Mouse (Mus musculus): Measurements from ENCODE around the gene Gna12.

Gene Gna12

GRCm38 (mm10) chr5:140798775-140799174 is 31.5 kb downstream of the Gna12 start:
- DNase-seq (ENCODE audit: low read depth in 2 of 2, low spot score in 2 of 2) = no peak

GRCm38 (mm10) chr5:140798158-140798557 is 32.1 kb downstream of the Gna12 start:
- no peak for DNase-seq (ENCODE audit: low read depth in 2 of 2, low spot score in 2 of 2)

GRCm38 (mm10) chr5:140796051-140796450 is 34.2 kb downstream of the Gna12 start:
- DNase-seq (ENCODE audit: low read depth in 2 of 2, low spot score in 2 of 2) = no peak

- no peak for DNase-seq (ENCODE audit: low read depth in 2 of 2, low spot score in 2 of 2)
These were observed 35.1 kb downstream of the Gna12 start for GRCm38 (mm10) chr5:140795176-140795575.

- no peak for DNase-seq (ENCODE audit: low read depth in 2 of 2, low spot score in 2 of 2)
These were observed 35.5 kb downstream of the Gna12 start for GRCm38 (mm10) chr5:140794753-140795152.

- DNase-seq (ENCODE audit: low read depth in 2 of 2, low spot score in 2 of 2) = no peak
These were observed 38.0 kb downstream of the Gna12 start for GRCm38 (mm10) chr5:140792233-140792632.

- no peak for DNase-seq (ENCODE audit: low read depth in 2 of 2, low spot score in 2 of 2)
These were observed 39.0 kb downstream of the Gna12 start for GRCm38 (mm10) chr5:140790937-140791877.

GRCm38 (mm10) chr5:140790392-140790791 is 39.8 kb downstream of the Gna12 start:
- DNase-seq (ENCODE audit: low read depth in 2 of 2, low spot score in 2 of 2) = no peak

- no peak for DNase-seq (ENCODE audit: low read depth in 2 of 2, low spot score in 2 of 2)
These were observed 40.7 kb downstream of the Gna12 start for GRCm38 (mm10) chr5:140789561-140789960.

GRCm38 (mm10) chr5:140785240-140785872 is 44.9 kb downstream of the Gna12 start:
- DNase-seq (ENCODE audit: low read depth in 2 of 2, low spot score in 2 of 2) = no peak

- no peak for DNase-seq (ENCODE audit: low read depth in 2 of 2, low spot score in 2 of 2)
These were observed 45.9 kb downstream of the Gna12 start for GRCm38 (mm10) chr5:140784288-140784687.

GRCm38 (mm10) chr5:140783577-140783976 is 46.7 kb downstream of the Gna12 start:
- no peak for DNase-seq (ENCODE audit: low read depth in 2 of 2, low spot score in 2 of 2)

- DNase-seq (ENCODE audit: low read depth in 2 of 2, low spot score in 2 of 2) = no peak
These were observed 48.2 kb downstream of the Gna12 start for GRCm38 (mm10) chr5:140781886-140782572.

GRCm38 (mm10) chr5:140781122-140781521 is 49.1 kb downstream of the Gna12 start:
- no peak for DNase-seq (ENCODE audit: low read depth in 2 of 2, low spot score in 2 of 2)

- DNase-seq (ENCODE audit: low read depth in 2 of 2, low spot score in 2 of 2) = no peak
These were observed 53.3 kb downstream of the Gna12 start for GRCm38 (mm10) chr5:140776968-140777367.

GRCm38 (mm10) chr5:140775111-140775510 is 55.1 kb downstream of the Gna12 start:
- DNase-seq (ENCODE audit: low read depth in 2 of 2, low spot score in 2 of 2) = no peak

GRCm38 (mm10) chr5:140772158-140772557 is 58.1 kb downstream of the Gna12 start:
- DNase-seq (ENCODE audit: low read depth in 2 of 2, low spot score in 2 of 2) = no peak

- no peak for DNase-seq (ENCODE audit: low read depth in 2 of 2, low spot score in 2 of 2)
These were observed 58.6 kb downstream of the Gna12 start for GRCm38 (mm10) chr5:140771612-140772011.

GRCm38 (mm10) chr5:140768333-140768732 is 61.9 kb downstream of the Gna12 start:
- no peak for DNase-seq (ENCODE audit: low read depth in 2 of 2, low spot score in 2 of 2)

- no peak for DNase-seq (ENCODE audit: low read depth in 2 of 2, low spot score in 2 of 2)
These were observed 62.5 kb downstream of the Gna12 start for GRCm38 (mm10) chr5:140767704-140768141.

- DNase-seq (ENCODE audit: low read depth in 2 of 2, low spot score in 2 of 2) = no peak
These were observed 63.7 kb downstream of the Gna12 start for GRCm38 (mm10) chr5:140766566-140766965.
